Mouse (Mus musculus) stomach, postnatal 0 days (tissue): ENCODE measurements around the gene Ptpro. TPM values are rescaled to one million over a fixed set of nuclear protein-coding genes. Genes with fewer than 3 reads are reported as not detected.

Source experiments
- ATAC-seq: fragments of 200-750 bp; cut with Nextera tagmentation; 2 replicates; pipeline ENCODE4 v1.8.0; 2017; ENCODE audit not compliant: low FRiP score, low TSS enrichment
- DNase-seq: peaks from one replicate; pipeline ENCODE4 v3.0.0-alpha.2; 2016; ENCODE audit warnings: low spot score
- H3K27ac ChIP-seq: fragments of 300-500 bp; sonication (generic); replicated peaks from 2 replicates; pipeline ENCODE4 v1.5.1; 2014; ENCODE audit warnings: mild to moderate bottlenecking, control low read depth
- H3K27me3 ChIP-seq: fragments of 300-500 bp; sonication (generic); 2 replicates; pipeline ENCODE4 v1.6.1; 2014; ENCODE audit warnings: low read length; ENCODE audit not compliant: control insufficient read depth, insufficient read depth
- H3K36me3 ChIP-seq: fragments of 300-500 bp; sonication (generic); 2 replicates; pipeline ENCODE4 v1.6.1; 2014; ENCODE audit warnings: low read length, mixed read lengths; ENCODE audit not compliant: control insufficient read depth, insufficient read depth
- H3K4me1 ChIP-seq: fragments of 300-500 bp; sonication (generic); replicated peaks from 2 replicates; pipeline ENCODE4 v1.6.1; 2014; ENCODE audit warnings: antibody characterized with exemption; ENCODE audit not compliant: control insufficient read depth, insufficient read depth
- H3K4me2 ChIP-seq: fragments of 300-500 bp; sonication (generic); replicated peaks from 2 replicates; pipeline ENCODE4 v1.6.1; 2014; ENCODE audit warnings: low read depth, mild to moderate bottlenecking, control low read depth, moderate library complexity
- H3K4me3 ChIP-seq: fragments of 300-500 bp; sonication (generic); 2 replicates; pipeline ENCODE4 v1.5.1; 2014; ENCODE audit warnings: low read depth, low read length, control low read depth
- H3K9ac ChIP-seq: fragments of 300-500 bp; sonication (generic); 2 replicates; pipeline ENCODE4 v1.6.1; 2014; ENCODE audit warnings: mild to moderate bottlenecking, low read length, control low read depth, mixed read lengths
- H3K9me3 ChIP-seq: fragments of 300-500 bp; sonication (generic); 2 replicates; pipeline ENCODE4 v1.6.1; 2016; ENCODE audit warnings: low read length; ENCODE audit not compliant: control insufficient read depth
- CTCF ChIP-seq: IDR thresholded peaks from 2 replicates; pipeline ENCODE4 v1.5.1; 2016; ENCODE audit warnings: antibody characterized with exemption, low read depth, mild to moderate bottlenecking, moderate library complexity
- EP300 ChIP-seq: optimal IDR thresholded peaks from 2 replicates; pipeline ENCODE3; 2016; ENCODE audit warnings: antibody characterized with exemption
- WGBS: fragments of 180-500 bp; shearing (Covaris S2); extraction: QIAGEN DNeasy Blood & Tissue Kit; methylation state at CpG from one replicate; pipeline ENCODE4 v1.1.7; 2014; 5-methylcytosine and 5-hydroxymethylcytosine counted together
- polyA plus RNA-seq: library from polyadenylated mRNA; unstranded; fragments of >200 nt; fragmentation: Nextera tagmentation; extraction: Ambion mirVana; gene quantifications from 2 replicates; pipeline ENCODE4 v1.2.1, GENCODE M21; 2015

The Ptpro gene
- polyA plus RNA-seq, 1 experiment from 2014 or later: 2.4 TPM

- Histone ChIP-seq H3K27me3 (no peaks in the 10 kb centered on the region), H3K27ac (no peak overlapping the region), H3K4me1 (0 out of 2 replicates have a peak, but pooled peaks cover 2% of the 10 kb centered on the region), H3K9ac (no peak overlapping the region), H3K4me2 (no peak overlapping the region), H3K36me3 (no peaks in the 10 kb centered on the region), H3K4me3 (no peak overlapping the region), H3K9me3 (no peaks in the 10 kb centered on the region)
- TF ChIP-seq EP300 (no peak), CTCF (no peak)
- ATAC-seq (no peak), DNase-seq (no peak)
- 46% methylated on average over 2 of the region's 2 CpGs for WGBS
Measured at GRCm38 (mm10) chr6:137413045-137413444, 160.9 kb downstream of the Ptpro start.

GRCm38 (mm10) chr6:137414531-137415405 lies 162.6 kb downstream of the Ptpro start:
- no peak overlapping the region for H3K27ac ChIP-seq
- DNase-seq (peak; percentile 59), ATAC-seq (peak; percentile 79; the same call in 1 of the 2 replicates)
- no peaks in the 10 kb centered on the region for H3K9me3 ChIP-seq
- 43% methylated on average over 13 of the region's 13 CpGs for WGBS
- H3K4me3 ChIP-seq: no peak overlapping the region
- H3K36me3 ChIP-seq: no peaks in the 10 kb centered on the region
- TF ChIP-seq EP300: no peak
- peak; percentile 85 for TF ChIP-seq CTCF
- no peak overlapping the region for H3K9ac ChIP-seq
- H3K4me2 ChIP-seq: no peak overlapping the region
- no peaks in the 10 kb centered on the region for H3K27me3 ChIP-seq
- 0 out of 2 replicates have a peak, but pooled peaks cover 2% of the 10 kb centered on the region for H3K4me1 ChIP-seq

GRCm38 (mm10) chr6:137422777-137423176 lies 170.7 kb downstream of the Ptpro start:
- no peak for ATAC-seq
- H3K9me3 ChIP-seq: no peaks in the 10 kb centered on the region
- 77% methylated on average over 4 of the region's 4 CpGs for WGBS
- H3K36me3 ChIP-seq: no peaks in the 10 kb centered on the region
- no peaks in the 10 kb centered on the region for H3K27me3 ChIP-seq
- DNase-seq: no peak
- no peak overlapping the region for H3K4me2 ChIP-seq
- H3K9ac ChIP-seq: no peak overlapping the region
- H3K4me3 ChIP-seq: no peak overlapping the region
- H3K4me1 ChIP-seq: no peaks in the 10 kb centered on the region
- H3K27ac ChIP-seq: no peak overlapping the region
- TF ChIP-seq EP300 (no peak), CTCF (no peak)

- TF ChIP-seq EP300 (no peak), CTCF (no peak)
- Histone ChIP-seq H3K4me1 (no peaks in the 10 kb centered on the region), H3K9ac (no peak overlapping the region), H3K4me3 (no peak overlapping the region), H3K27me3 (no peaks in the 10 kb centered on the region), H3K36me3 (no peaks in the 10 kb centered on the region), H3K27ac (no peak overlapping the region), H3K4me2 (no peak overlapping the region), H3K9me3 (no peaks in the 10 kb centered on the region)
- no peak for DNase-seq
- WGBS: 64% methylated on average over 10 of the region's 10 CpGs
- ATAC-seq: no peak
Measured at GRCm38 (mm10) chr6:137423830-137424229, 171.7 kb downstream of the Ptpro start.

- Histone ChIP-seq H3K9ac (no peak overlapping the region), H3K36me3 (no peaks in the 10 kb centered on the region), H3K27ac (no peak overlapping the region), H3K9me3 (no peaks in the 10 kb centered on the region), H3K4me2 (no peak overlapping the region), H3K4me1 (no peaks in the 10 kb centered on the region), H3K27me3 (no peaks in the 10 kb centered on the region), H3K4me3 (no peak overlapping the region)
- peak; percentile 77; the same call in 1 of the 2 replicates for ATAC-seq
- WGBS: 46% methylated on average over 14 of the region's 14 CpGs
- TF ChIP-seq CTCF (no peak), EP300 (no peak)
- peak; percentile 81 for DNase-seq
Measured at GRCm38 (mm10) chr6:137425500-137426432, 173.6 kb downstream of the Ptpro start.
